Mouse (Mus musculus) midbrain, embryonic 14.5 days (tissue): ENCODE results near the gene Zic1. TPM values are rescaled to one million over a fixed set of nuclear protein-coding genes. Genes with fewer than 3 reads are reported as not detected.

Experiments used
- ATAC-seq: fragments of 200-750 bp; cut with Nextera tagmentation; 2 replicates; pipeline ENCODE4 v1.8.0; 2017; ENCODE audit warnings: moderate number of reproducible peaks, moderate library complexity; ENCODE audit not compliant: low FRiP score, low TSS enrichment
- DNase-seq: peaks from one replicate; pipeline ENCODE4 v3.0.0-alpha.2; 2015
- H3K27ac ChIP-seq: fragments of 300-500 bp; sonication (generic); replicated peaks from 2 replicates; pipeline ENCODE4 v1.5.1; 2014; ENCODE audit warnings: mild to moderate bottlenecking, low read depth, low read length, moderate library complexity
- H3K27me3 ChIP-seq: fragments of 300-500 bp; sonication (generic); 2 replicates; pipeline ENCODE4 v1.6.1; 2014; ENCODE audit warnings: low read length, control low read depth, mixed read lengths; ENCODE audit not compliant: control insufficient read depth, insufficient read depth
- H3K36me3 ChIP-seq: fragments of 300-500 bp; sonication (generic); 2 replicates; pipeline ENCODE4 v1.6.1; 2014; ENCODE audit warnings: low read length, control low read depth; ENCODE audit not compliant: control insufficient read depth, insufficient read depth
- H3K4me1 ChIP-seq: fragments of 300-500 bp; sonication (generic); 2 replicates; pipeline ENCODE4 v1.6.1; 2014; ENCODE audit warnings: mild to moderate bottlenecking, antibody characterized with exemption, low read length, control low read depth; ENCODE audit not compliant: control insufficient read depth, insufficient read depth
- H3K4me2 ChIP-seq: fragments of 300-500 bp; sonication (generic); 2 replicates; pipeline ENCODE4 v1.6.1; 2014; ENCODE audit warnings: mild to moderate bottlenecking, low read length, moderate library complexity
- H3K4me3 ChIP-seq: fragments of 300-500 bp; sonication (generic); replicated peaks from 2 replicates; pipeline ENCODE4 v1.5.1; 2014; ENCODE audit warnings: low read depth, low read length
- H3K9ac ChIP-seq: fragments of 300-500 bp; sonication (generic); replicated peaks from 2 replicates; pipeline ENCODE4 v1.6.1; 2014; ENCODE audit warnings: mild to moderate bottlenecking, low read length, moderate library complexity
- H3K9me3 ChIP-seq: fragments of 300-500 bp; sonication (generic); 2 replicates; pipeline ENCODE4 v1.6.1; 2016; ENCODE audit warnings: low read length, control low read depth, mixed read lengths; ENCODE audit not compliant: control insufficient read depth
- WGBS: fragments of 180-500 bp; shearing (Covaris S2); extraction: QIAGEN DNeasy Blood & Tissue Kit; methylation state at CpG from one replicate; pipeline ENCODE4 v1.1.7; 2014; 5-methylcytosine and 5-hydroxymethylcytosine counted together
- polyA plus RNA-seq: library from polyadenylated mRNA; unstranded; fragments of >200 nt; fragmentation: Nextera tagmentation; extraction: Ambion mirVana; gene quantifications from 2 replicates; pipeline ENCODE4 v1.2.1, GENCODE M21; 2014

Zic1 gene
- polyA plus RNA-seq, 1 experiment from 2014 or later, result 17.8 TPM

DNA sequence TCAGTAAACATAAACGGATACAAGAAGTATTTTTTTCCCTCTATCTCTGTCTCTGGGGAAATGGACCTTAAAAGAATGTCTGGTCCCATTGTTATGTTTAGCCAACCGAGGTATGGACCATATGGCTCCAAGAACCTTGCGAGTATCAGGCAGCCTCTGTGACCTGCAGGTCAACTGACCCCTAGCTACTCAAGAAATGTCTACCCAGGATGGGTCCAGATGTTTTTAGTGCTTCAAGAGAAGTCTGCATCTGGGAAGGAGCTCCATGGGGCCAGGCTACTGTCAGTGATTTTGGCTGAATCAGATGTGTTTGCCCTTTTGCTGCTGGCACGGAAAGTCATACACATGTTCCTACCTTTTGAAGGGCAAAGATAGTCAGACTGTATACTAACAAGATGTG lies 9.1 kb upstream of the Zic1 start:
- DNase-seq (no peak), ATAC-seq (no peak)
- Histone ChIP-seq H3K27me3 (peaks cover 94% of the 10 kb centered on the region), H3K9ac (no peak overlapping the region), H3K36me3 (no peaks in the 10 kb centered on the region), H3K9me3 (no peaks in the 10 kb centered on the region), H3K27ac (no peak overlapping the region), H3K4me1 (0 out of 2 replicates have a peak, but pooled peaks cover 6% of the 10 kb centered on the region), H3K4me2 (no peak overlapping the region), H3K4me3 (no peak overlapping the region)
- 28% methylated on average over 4 of the region's 4 CpGs for WGBS

DNA sequence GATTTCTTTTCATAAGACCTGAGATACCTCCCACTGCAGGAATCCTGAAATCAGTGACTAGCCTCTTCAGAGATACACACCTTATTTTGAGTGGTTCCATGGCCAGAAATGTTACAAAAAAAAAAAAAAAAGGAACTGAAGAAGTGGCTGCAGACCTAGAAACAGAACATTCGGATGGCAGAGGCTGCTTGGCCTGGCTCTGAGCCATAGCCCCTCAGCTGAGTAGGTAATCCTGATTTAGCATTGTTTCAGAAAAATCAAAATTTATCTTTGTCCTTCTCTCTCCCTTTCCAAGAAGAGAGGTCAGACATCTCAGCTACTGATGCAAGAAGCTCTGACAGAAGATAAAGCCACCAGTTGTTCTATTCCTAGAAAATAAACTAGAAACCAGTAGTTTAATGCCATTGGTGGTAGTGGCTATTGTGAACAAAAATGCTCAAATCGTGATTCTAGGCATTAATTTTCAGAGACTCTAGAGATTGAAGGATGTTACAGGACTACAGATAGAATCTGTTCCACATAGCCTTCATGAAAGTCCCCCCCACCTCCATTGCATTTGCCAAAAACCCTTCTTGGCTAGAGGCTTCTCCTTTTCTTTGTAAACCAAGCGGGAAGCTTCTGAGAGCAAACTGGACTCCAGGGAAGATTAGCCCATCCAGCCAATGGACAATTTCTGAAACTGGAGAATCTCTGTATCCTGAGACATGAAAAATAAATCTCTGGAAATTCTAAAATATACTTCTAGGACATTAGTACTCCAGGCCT lies 8.4 kb upstream of the Zic1 start:
- ATAC-seq, result no peak

DNA sequence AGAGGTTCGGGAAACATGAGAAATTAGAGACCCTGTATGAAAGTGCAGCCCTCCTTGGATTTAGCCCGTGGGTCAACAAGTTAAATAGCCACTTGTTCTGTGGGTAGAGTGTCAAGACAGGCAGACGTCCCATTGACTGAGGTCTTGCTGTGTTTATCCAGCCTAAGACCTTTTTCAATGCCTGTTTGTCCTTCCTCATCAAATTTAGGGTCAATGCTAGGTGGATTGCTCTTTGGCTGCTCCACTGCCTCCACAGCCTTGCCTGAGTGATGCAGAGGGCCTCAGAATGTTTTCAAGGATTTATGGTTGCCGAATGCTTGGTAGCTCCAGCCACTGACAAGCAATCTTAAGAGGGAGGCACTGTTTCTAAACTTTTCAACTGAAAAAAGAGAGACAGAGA lies 6.0 kb upstream of the Zic1 start:
- H3K4me3 ChIP-seq, result no peak overlapping the region
- no peaks in the 10 kb centered on the region for H3K9me3 ChIP-seq
- ATAC-seq (no peak), DNase-seq (no peak)
- H3K4me2 ChIP-seq, result peak overlapping the region; percentile 48
- H3K27ac ChIP-seq, result peak overlapping the region; percentile 80; the same call in 1 of the 2 replicates
- H3K4me1 ChIP-seq, result no peaks in the 10 kb centered on the region
- no peaks in the 10 kb centered on the region for H3K36me3 ChIP-seq
- 22% methylated on average over 4 of the region's 4 CpGs for WGBS
- peaks cover 86% of the 10 kb centered on the region for H3K27me3 ChIP-seq
- H3K9ac ChIP-seq, result no peak overlapping the region; the same call in 1 of the 2 replicates

More for the DNA sequence above, 8.4 kb upstream of the Zic1 start:
- 34% methylated on average over 3 of the region's 3 CpGs for WGBS
- Histone ChIP-seq H3K4me3 (no peak overlapping the region), H3K27me3 (peaks cover 94% of the 10 kb centered on the region), H3K9me3 (no peaks in the 10 kb centered on the region), H3K36me3 (no peaks in the 10 kb centered on the region), H3K9ac (no peak overlapping the region), H3K4me2 (0 out of 2 replicates have a peak overlapping the region, but pooled peaks have one; percentile 13), H3K4me1 (0 out of 2 replicates have a peak, but pooled peaks cover 6% of the 10 kb centered on the region), H3K27ac (0 out of 2 replicates have a peak overlapping the region, but pooled peaks have one; percentile 2)
- no peak for DNase-seq

DNA sequence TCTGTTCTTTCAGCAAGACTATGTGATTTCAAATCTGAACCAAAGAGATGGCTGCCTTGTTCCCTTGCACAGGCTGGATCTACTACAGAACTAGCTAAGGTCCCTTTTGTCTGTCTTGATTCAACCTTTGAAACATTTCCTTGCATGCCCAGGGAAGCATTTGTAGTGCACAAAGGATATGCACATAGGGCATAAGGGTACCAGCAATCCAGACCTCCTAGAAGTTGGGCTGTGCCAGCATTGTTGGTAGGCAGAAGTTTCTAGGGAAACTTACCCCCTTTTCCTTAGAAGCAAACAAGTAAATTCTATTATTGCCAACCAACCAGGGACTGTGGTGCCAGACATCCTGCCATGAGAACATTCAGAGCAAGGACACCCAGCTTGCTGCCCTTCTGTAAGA lies 5.4 kb upstream of the Zic1 start:
- no peaks in the 10 kb centered on the region for H3K9me3 ChIP-seq
- no peak overlapping the region for H3K4me3 ChIP-seq
- H3K9ac ChIP-seq, result no peak overlapping the region
- no peaks in the 10 kb centered on the region for H3K36me3 ChIP-seq
- H3K27me3 ChIP-seq, result peaks cover 84% of the 10 kb centered on the region
- H3K4me1 ChIP-seq, result no peaks in the 10 kb centered on the region
- DNase-seq (no peak), ATAC-seq (no peak)
- peak overlapping the region; percentile 80 for H3K27ac ChIP-seq
- peak overlapping the region; percentile 48 for H3K4me2 ChIP-seq

DNA sequence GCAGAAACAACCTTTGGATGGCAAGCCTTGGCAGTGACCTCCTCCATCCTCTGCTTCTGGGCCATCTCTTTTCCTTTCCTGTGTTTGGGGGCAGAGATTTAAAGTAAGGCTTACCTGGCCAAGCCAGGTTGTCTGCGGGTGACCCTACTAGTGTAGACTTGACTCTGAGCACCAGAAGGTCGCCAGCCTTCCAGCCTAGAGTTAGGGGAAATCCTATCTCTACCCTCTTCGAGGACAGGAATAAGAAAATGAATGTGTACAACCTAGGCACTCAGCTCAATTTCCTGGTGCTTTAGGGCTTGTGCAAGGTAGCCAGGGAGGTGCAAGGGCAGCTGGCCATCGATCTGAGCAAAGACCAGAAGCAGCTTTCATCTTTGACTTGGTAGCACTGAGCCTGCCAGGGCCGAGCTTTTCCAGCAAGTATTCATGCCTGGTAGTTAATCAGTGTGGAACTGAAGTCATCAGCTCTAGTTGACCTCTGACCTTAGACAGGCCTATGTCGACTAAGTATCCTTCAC lies 4.6 kb upstream of the Zic1 start:
- Histone ChIP-seq H3K9me3 (no peaks in the 10 kb centered on the region), H3K4me3 (peak overlapping the region; percentile 28), H3K4me2 (peak overlapping the region; percentile 48), H3K36me3 (no peaks in the 10 kb centered on the region), H3K27me3 (peaks cover 77% of the 10 kb centered on the region), H3K9ac (peak overlapping the region; percentile 48), H3K27ac (peak overlapping the region; percentile 80), H3K4me1 (no peaks in the 10 kb centered on the region)
- no peak for ATAC-seq
- 19% methylated on average over 6 of the region's 6 CpGs for WGBS
- DNase-seq, result no peak

DNA sequence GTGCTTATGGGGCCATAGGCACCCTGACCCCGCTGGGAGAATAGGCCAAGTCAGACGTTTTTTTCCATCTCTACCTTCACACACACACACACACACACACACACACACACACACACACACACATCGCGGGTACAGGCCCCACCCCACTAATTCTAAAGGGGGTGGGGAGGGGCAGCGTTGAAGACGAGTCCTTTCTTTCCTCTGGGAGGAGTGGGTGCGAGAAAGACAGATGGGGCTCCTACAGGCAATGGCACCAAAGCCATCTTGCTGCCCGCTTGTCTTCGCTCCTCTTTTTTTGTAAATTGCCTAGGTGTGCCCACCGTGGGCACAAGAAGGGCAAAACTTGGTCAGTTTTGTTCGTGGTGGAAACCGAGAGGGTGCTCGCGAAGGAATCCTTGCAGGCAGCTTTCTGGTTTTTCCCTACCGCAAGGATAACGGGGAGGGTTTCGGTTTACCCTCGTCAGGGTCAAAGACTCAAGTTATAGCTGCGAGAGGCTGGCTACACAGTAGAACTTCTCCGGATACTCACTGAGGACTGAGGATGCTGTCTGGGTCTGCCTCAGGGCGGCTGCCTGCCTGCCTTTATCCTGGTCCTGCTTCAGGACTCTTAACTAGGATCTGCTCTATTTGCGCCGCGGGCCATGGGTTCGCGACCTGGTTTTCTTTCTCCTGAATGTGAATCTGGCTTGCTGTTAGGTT lies 3.8 kb upstream of the Zic1 start:
- 10% methylated on average over 26 of the region's 26 CpGs for WGBS
- Histone ChIP-seq H3K4me2 (peak overlapping the region; percentile 48), H3K4me1 (no peaks in the 10 kb centered on the region), H3K9ac (peak overlapping the region; percentile 48), H3K27ac (peak overlapping the region; percentile 80), H3K4me3 (peak overlapping the region; percentile 28), H3K9me3 (no peaks in the 10 kb centered on the region), H3K27me3 (peaks cover 70% of the 10 kb centered on the region), H3K36me3 (no peaks in the 10 kb centered on the region)
- ATAC-seq (no peak), DNase-seq (no peak)

DNA sequence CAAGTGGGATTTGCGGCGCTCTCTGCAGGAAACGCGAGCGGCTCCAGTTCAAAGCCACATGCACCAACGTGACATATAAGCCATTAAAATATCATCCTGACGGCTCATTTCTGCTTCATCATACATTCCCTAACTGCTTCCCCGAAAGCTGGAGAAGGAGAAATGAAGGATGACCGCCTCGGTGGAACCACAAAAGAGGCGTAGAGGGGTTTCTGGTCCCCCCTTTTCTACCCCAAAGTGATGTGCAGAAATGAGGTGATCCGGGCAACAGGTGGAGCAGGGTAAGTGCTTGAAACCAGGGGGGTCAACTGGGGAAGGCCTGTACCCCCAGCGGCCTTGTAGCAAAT lies 3.3 kb upstream of the Zic1 start:
- Histone ChIP-seq H3K4me2 (peak overlapping the region; percentile 48), H3K9me3 (no peaks in the 10 kb centered on the region), H3K9ac (peak overlapping the region; percentile 48; the same call in 1 of the 2 replicates), H3K4me1 (no peaks in the 10 kb centered on the region), H3K4me3 (peak overlapping the region; percentile 28), H3K36me3 (no peaks in the 10 kb centered on the region), H3K27me3 (peaks cover 70% of the 10 kb centered on the region), H3K27ac (peak overlapping the region; percentile 80; the same call in 1 of the 2 replicates)
- no peak for DNase-seq
- 12% methylated on average over 13 of the region's 13 CpGs for WGBS
- no peak for ATAC-seq

DNA sequence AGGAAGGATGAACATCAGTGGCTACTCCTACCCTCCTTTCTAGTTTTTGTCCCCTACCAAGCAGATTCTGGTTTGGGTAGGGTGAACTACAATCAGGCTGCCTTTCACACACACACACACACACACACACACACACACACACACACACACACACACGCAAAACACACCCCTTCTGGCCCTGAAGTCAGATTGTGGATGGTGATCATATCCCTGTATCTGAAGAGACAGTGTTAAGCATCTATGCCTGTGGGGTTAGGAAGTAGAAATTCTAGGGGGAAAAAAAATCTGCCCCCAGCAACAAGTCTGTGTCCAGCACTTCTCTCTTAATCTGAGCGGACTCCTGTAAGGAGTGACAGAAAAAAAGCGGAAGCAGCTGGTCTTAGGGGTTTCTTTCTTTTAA lies 2.5 kb upstream of the Zic1 start:
- Histone ChIP-seq H3K27ac (peak overlapping the region; percentile 80), H3K27me3 (peaks cover 72% of the 10 kb centered on the region), H3K9me3 (no peaks in the 10 kb centered on the region), H3K9ac (peak overlapping the region; percentile 48; the same call in 1 of the 2 replicates), H3K36me3 (no peaks in the 10 kb centered on the region), H3K4me2 (peak overlapping the region; percentile 48), H3K4me1 (no peaks in the 10 kb centered on the region), H3K4me3 (no peak overlapping the region)
- DNase-seq (no peak), ATAC-seq (no peak)
- 9% methylated on average over 3 of the region's 3 CpGs for WGBS
